Mouse (Mus musculus): ENCODE data around the gene Gm17067.
A peak's percentile ranks its signal among the peaks of the same experiment; 100 is the strongest.
"Not testable (repeated sequence)": the region's sequence is repeated elsewhere in the genome, so short reads cannot be mapped to it uniquely, and the experiment has no call there.

Gm17067 gene

DNA sequence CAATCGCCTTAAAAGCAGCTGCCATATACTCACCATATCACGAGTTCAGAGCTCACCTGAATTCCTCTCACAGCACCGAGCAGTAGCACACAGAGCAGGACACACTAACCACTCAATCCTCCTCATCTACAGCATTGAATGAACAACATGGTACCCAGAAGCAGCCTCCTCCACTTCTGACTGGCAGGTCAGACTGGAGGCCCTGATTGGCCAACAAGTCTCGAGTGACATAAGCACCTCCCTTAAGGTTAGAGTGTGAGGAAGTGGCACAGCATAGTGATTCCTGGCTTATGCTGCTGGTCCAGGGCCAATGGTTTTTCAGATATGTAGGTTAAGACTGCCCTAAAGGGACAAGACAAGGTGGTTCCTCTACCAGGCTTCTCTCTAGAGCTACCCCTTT, at the start of gene Gm17067:
TSS of gene Gm17067 (minus strand) at position 101 of the 400 bp plus-strand sequence.
- not testable (repeated sequence) for DNase-seq (ENCODE audit: extremely low spot score, low spot score)

GRCm38 (mm10) chr7:42749836-42750235, 23.0 kb upstream of the Gm17067 start:
- DNase-seq (ENCODE audit: extremely low spot score, low spot score) = no peak

- no peak for DNase-seq (ENCODE audit: extremely low spot score, low spot score)
These were observed 11.9 kb upstream of the Gm17067 start for GRCm38 (mm10) chr7:42738536-42739210.

DNA sequence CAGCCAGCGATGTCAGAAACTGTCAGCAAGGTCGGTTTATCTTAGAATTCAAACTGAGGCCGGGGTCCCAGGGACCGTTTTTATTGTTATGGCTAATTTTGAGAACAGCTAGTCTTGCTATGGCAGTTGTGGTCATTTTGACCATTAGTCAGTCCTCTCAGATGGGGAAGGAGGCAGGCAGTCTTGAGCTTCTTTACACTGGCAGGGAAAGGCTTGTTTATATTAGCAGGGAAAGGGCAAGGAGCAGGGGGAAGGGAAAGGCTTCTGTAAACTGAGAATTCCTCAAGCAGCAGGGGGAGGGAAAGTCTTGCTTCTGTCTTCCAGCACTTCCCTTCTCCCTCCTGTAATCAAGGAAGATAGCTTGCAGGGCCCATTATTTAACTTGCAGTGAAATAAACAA, 33.6 kb downstream of the Gm17067 start:
- DNase-seq (ENCODE audit: extremely low spot score, low spot score) = not testable (repeated sequence)

GRCm38 (mm10) chr7:42692362-42693158, 34.3 kb downstream of the Gm17067 start, which contains the start of gene Zfp975:
Zfp975 (minus strand) TSS chr7:42692742.
- DNase-seq (ENCODE audit: extremely low spot score, low spot score) = peak; percentile 67

DNA sequence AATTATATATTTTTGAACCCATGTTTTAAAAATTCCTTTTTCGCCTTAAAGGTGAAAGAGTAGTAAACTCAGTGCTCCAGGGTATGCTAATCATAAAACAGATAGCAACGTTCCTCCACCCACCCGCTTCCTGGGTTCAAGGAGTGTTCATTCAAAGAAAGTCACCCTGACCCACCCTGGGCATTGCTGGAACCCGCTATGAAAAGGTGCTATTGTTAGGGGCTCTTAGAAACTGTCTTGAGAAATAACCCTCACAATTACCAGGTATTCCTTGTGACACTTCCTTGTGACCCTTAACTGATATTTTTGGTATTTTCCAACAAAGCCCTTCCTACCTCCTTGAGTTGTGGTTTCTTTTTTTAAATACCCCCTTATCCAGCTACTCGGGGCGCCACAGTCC, 46.7 kb downstream of the Gm17067 start:
- not testable (repeated sequence) for DNase-seq (ENCODE audit: extremely low spot score, low spot score)

- not testable (repeated sequence) for DNase-seq (ENCODE audit: extremely low spot score, low spot score)
These were observed 47.2 kb downstream of the Gm17067 start for GRCm38 (mm10) chr7:42679646-42680045.

DNA sequence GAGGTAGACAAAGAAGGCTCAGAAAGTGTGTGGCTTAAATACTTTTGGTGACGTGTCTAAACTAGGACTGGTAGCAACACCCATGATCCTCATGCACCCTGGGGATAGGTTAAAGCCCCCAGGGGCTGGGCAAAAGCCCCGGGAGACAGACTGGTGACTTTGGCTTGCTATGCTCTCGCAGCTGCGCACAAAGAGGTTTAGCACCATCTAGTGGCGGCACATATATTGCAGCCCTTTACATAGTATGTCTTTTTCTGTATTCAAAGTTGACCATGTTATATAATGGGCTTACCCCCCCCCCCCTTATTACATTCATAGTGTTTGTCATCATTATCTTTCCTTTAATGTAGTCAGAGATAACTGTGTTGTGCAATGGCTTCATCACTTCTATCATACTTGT, 66.7 kb downstream of the Gm17067 start:
- not testable (repeated sequence) for DNase-seq (ENCODE audit: extremely low spot score, low spot score)
